Mouse (Mus musculus) midbrain, embryonic 11.5 days (tissue): ENCODE measurements around the gene Ccl4. TPM values are rescaled to one million over a fixed set of nuclear protein-coding genes. Genes with fewer than 3 reads are reported as not detected.

Source experiments
- ATAC-seq: fragments of 200-750 bp; cut with Nextera tagmentation; 2 replicates; pipeline ENCODE4 v1.8.0; 2017; ENCODE audit warnings: moderate TSS enrichment, moderate library complexity; ENCODE audit not compliant: low FRiP score
- DNase-seq: peaks from one replicate; pipeline ENCODE4 v3.0.0; 2015; ENCODE audit warnings: low spot score; ENCODE audit errors: missing footprints
- H3K27ac ChIP-seq: fragments of 300-500 bp; sonication (generic); 2 replicates; pipeline ENCODE4 v1.5.1; 2014; ENCODE audit warnings: low read depth, low read length
- H3K27me3 ChIP-seq: fragments of 300-500 bp; sonication (generic); 2 replicates; pipeline ENCODE4 v1.6.1; 2014; ENCODE audit warnings: mild to moderate bottlenecking, low read length, moderate library complexity, mixed read lengths; ENCODE audit not compliant: control insufficient read depth, insufficient read depth
- H3K36me3 ChIP-seq: fragments of 300-500 bp; sonication (generic); 2 replicates; pipeline ENCODE4 v1.6.1; 2014; ENCODE audit warnings: mild to moderate bottlenecking, low read length, moderate library complexity, mixed read lengths; ENCODE audit not compliant: control insufficient read depth, insufficient read depth
- H3K4me1 ChIP-seq: fragments of 300-500 bp; sonication (generic); 2 replicates; pipeline ENCODE4 v1.6.1; 2014; ENCODE audit warnings: low read length; ENCODE audit not compliant: control insufficient read depth, insufficient read depth
- H3K4me2 ChIP-seq: fragments of 300-500 bp; sonication (generic); 2 replicates; pipeline ENCODE4 v1.6.1; 2014; ENCODE audit warnings: mild to moderate bottlenecking, moderate library complexity
- H3K4me3 ChIP-seq: fragments of 300-500 bp; sonication (generic); 2 replicates; pipeline ENCODE4 v1.5.1; 2014; ENCODE audit warnings: low read depth, low read length
- H3K9ac ChIP-seq: fragments of 300-500 bp; sonication (generic); 2 replicates; pipeline ENCODE4 v1.6.1; 2014; ENCODE audit warnings: low read length
- H3K9me3 ChIP-seq: fragments of 300-500 bp; sonication (generic); 2 replicates; pipeline ENCODE4 v1.6.1; 2016; ENCODE audit warnings: low read length; ENCODE audit not compliant: control insufficient read depth
- WGBS: fragments of 180-500 bp; shearing (Covaris S2); extraction: QIAGEN DNeasy Blood & Tissue Kit; methylation state at CpG from one replicate; pipeline ENCODE4 v1.1.7; 2014; 5-methylcytosine and 5-hydroxymethylcytosine counted together
- polyA plus RNA-seq: library from polyadenylated mRNA; unstranded; fragments of >200 nt; fragmentation: Nextera tagmentation; extraction: Ambion mirVana; gene quantifications from 2 replicates; pipeline ENCODE4 v1.2.1, GENCODE M21; 2014

The Ccl4 gene
- not detected in 2 replicates for polyA plus RNA-seq

DNA sequence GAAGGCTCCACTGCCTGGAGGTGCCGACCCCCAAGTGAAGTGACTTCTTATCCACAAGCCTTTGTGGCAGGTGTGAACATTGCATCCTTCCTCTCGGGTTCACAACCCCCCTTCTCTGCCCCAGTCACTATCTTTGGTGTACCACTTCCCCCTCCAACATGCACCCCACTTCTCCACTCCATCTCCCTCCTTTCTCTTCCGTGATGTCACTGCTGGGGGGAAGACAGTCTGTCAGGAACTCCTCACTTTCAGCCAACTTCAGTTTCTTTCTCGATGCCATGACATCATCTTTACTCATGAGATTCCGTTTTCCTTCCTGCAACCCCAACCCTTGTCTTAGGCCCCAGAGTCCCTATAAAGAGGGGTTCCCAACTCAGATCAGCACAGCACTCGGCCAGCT, at the start of gene Ccl4:
Gene Ccl4 (plus strand): TSS at position 381 of the 400 bp plus-strand sequence.
- H3K27me3 ChIP-seq: no peaks in the 10 kb centered on the region
- H3K4me2 ChIP-seq: no peak within 1 kb of the TSS
- 81% methylated on average over 6 of the region's 6 CpGs for WGBS
- H3K9me3 ChIP-seq: no peaks in the 10 kb centered on the region
- H3K9ac ChIP-seq: no peak within 1 kb of the TSS
- no peak within 1 kb of the TSS for H3K27ac ChIP-seq
- H3K36me3 ChIP-seq: no peaks in the 10 kb centered on the region
- DNase-seq (no peak), ATAC-seq (no peak)
- H3K4me1 ChIP-seq: no peaks in the 10 kb centered on the region
- H3K4me3 ChIP-seq: no peak within 1 kb of the TSS

DNA sequence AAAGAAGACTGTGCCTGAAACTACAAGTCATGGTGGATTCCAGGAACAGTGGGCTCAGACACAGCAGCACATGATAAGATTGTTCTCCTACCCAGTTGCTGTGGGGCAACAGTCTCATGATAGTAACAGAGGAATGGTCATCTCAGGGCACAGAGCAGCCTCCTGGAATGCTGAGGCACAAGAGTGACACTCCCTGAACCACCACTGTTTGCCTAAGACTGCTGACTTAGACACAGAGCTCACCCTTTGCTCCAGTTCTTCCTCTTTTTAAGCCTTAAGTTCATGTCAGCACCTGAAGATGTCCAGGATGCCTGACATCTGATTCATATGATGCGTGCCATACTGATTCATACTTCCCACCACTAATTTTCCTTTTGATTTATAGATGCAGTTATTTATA, 45.8 kb upstream of the Ccl4 start:
- no peak overlapping the region for H3K27ac ChIP-seq
- H3K4me1 ChIP-seq: no peaks in the 10 kb centered on the region
- DNase-seq: no peak
- no peaks in the 10 kb centered on the region for H3K27me3 ChIP-seq
- ATAC-seq: no peak
- H3K4me2 ChIP-seq: no peak overlapping the region
- H3K9me3 ChIP-seq: no peaks in the 10 kb centered on the region
- no peak overlapping the region for H3K9ac ChIP-seq
- 90% methylated on average over 1 of the region's 1 CpGs for WGBS
- H3K36me3 ChIP-seq: no peaks in the 10 kb centered on the region
- H3K4me3 ChIP-seq: no peak overlapping the region

DNA sequence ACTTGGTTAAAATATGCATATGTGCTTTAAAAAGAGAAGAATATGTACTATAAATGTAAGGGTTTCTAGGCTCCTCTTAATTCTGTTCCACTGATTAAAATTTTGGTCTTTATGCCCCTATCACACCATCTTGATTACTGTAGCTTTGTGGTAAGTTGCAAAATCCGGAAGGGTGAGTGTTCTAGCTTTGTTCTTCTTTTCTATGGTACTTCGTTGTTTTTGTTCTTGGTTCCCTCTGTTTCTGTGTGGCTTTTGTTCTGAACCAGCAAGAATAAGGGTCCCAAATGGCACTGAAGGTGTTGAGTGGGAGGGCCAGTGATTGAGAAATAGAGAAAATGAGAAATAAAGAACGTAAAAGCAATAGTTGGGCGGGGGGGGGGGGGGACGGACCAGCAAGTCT, 44.1 kb upstream of the Ccl4 start:
- DNase-seq: no peak
- WGBS: 68% methylated on average over 4 of the region's 5 CpGs
- Histone ChIP-seq H3K9ac (no peak overlapping the region), H3K27ac (no peak overlapping the region), H3K4me1 (no peaks in the 10 kb centered on the region), H3K4me2 (no peak overlapping the region), H3K36me3 (no peaks in the 10 kb centered on the region), H3K27me3 (no peaks in the 10 kb centered on the region), H3K9me3 (no peaks in the 10 kb centered on the region), H3K4me3 (no peak overlapping the region)
- no peak for ATAC-seq

DNA sequence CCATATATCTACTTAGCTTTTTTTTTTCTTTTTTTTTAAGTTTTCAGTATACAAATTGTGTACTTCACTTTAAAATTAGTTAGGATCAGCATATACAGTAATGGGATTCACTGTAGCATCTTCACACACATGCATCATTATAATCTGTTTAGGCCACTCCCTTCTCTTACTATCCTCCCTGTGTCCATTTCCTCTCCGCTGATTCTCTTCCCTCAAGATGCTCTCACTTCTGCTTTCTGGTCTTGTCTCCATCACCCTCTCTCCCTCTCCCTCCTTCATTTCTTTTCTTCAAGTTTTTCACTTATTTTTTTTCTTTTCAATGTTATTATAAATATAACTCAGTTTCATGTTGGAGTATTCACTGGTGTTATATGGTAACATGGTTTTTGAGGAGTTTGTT, 43.3 kb upstream of the Ccl4 start:
- Histone ChIP-seq H3K4me3 (no peak overlapping the region), H3K27ac (no peak overlapping the region), H3K9me3 (no peaks in the 10 kb centered on the region), H3K27me3 (no peaks in the 10 kb centered on the region), H3K4me2 (no peak overlapping the region), H3K36me3 (no peaks in the 10 kb centered on the region), H3K9ac (no peak overlapping the region), H3K4me1 (no peaks in the 10 kb centered on the region)
- no peak for DNase-seq
- WGBS: 97% methylated on average over 1 of the region's 1 CpGs
- ATAC-seq: no peak

DNA sequence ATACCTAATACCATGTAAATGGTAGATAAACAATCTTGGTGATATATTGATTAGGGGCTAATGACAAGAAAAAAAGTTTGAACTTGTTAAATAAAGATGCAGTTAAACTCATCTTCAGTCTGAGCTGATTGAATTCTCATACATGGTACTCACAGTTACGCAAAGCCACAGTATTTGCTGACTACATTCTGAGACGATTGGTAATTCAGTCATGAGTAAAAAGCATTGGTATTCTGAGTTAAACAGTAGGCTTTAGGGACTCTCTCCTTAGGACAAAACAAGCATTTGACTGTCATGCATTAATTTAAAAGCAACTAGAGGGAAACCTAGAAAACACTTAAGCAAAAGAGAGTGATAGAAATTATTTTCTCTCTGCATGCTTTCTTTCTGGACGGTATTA, 38.8 kb upstream of the Ccl4 start:
- Histone ChIP-seq H3K4me1 (no peaks in the 10 kb centered on the region), H3K27me3 (no peaks in the 10 kb centered on the region), H3K9me3 (no peaks in the 10 kb centered on the region), H3K9ac (no peak overlapping the region), H3K36me3 (no peaks in the 10 kb centered on the region), H3K4me2 (no peak overlapping the region), H3K27ac (no peak overlapping the region), H3K4me3 (no peak overlapping the region)
- WGBS: 92% methylated on average over 3 of the region's 3 CpGs
- DNase-seq (no peak), ATAC-seq (no peak)

DNA sequence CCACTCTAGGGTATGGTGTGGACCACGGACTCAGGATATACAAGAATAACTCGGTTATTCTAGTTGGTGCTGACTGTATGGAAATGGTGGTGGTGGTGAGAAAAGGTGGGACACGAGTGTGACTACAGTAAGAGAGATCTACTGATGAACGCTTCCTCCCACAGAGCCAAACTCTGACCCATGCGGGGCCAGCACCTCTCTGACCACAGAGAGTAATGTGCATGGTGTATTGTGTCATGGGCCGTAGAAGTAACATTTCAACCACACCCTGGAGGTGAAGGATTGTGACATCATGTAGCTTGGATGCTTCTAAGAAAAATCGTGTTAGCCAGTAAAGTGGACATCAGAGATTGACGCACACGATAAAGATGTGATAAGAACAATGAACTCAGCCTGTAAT, 33.6 kb upstream of the Ccl4 start:
- no peaks in the 10 kb centered on the region for H3K36me3 ChIP-seq
- WGBS: 88% methylated on average over 9 of the region's 9 CpGs
- no peak for ATAC-seq
- no peaks in the 10 kb centered on the region for H3K27me3 ChIP-seq
- no peak overlapping the region for H3K27ac ChIP-seq
- H3K9me3 ChIP-seq: no peaks in the 10 kb centered on the region
- no peak overlapping the region for H3K9ac ChIP-seq
- no peak overlapping the region for H3K4me2 ChIP-seq
- no peaks in the 10 kb centered on the region for H3K4me1 ChIP-seq
- DNase-seq: no peak
- no peak overlapping the region for H3K4me3 ChIP-seq

DNA sequence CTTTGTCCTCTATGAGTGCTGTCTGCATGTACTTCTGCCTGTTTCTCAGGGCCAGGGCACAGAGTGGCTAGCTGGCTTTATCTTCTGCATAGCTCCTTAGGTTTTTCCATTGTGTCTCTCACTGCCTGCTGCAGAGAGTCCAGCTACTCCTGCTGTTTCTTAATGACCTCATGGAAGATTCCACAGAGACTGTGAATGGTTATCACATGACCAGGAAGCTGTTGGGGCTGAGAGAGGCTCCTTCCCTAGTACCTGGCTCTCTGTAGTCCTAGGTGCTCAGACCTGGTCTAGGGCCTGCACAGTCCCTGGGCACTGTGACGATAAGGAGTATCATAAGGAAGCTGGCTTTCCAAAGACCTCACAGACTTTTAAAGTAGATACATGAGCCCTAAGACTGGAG, 31.8 kb upstream of the Ccl4 start:
- Histone ChIP-seq H3K27me3 (no peaks in the 10 kb centered on the region), H3K4me3 (no peak overlapping the region), H3K27ac (no peak overlapping the region), H3K4me1 (no peaks in the 10 kb centered on the region), H3K4me2 (no peak overlapping the region), H3K36me3 (no peaks in the 10 kb centered on the region), H3K9ac (no peak overlapping the region), H3K9me3 (no peaks in the 10 kb centered on the region)
- ATAC-seq (no peak), DNase-seq (no peak)
- WGBS: 84% methylated on average over 1 of the region's 1 CpGs

DNA sequence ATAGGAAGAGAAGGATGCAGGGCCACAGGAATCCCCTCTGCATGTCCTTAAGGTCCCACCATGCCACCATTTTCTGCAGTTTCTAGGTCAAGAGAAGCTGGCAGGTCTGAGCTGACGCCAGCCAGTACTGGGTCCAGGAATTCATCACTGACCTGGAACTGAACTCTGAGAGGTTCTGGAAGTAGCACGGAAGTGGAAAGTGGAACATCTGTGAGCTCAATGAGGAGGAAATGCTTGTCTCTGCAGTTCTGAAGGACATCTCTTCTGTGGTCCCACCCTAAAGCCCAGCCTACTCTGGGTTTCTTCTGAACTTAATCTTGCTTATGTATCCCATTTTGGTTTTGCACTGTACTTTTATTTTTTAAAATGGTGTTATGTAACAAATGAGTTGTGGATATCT, 31.3 kb upstream of the Ccl4 start:
- H3K4me1 ChIP-seq: no peaks in the 10 kb centered on the region
- DNase-seq (no peak), ATAC-seq (no peak)
- H3K9me3 ChIP-seq: no peaks in the 10 kb centered on the region
- H3K4me3 ChIP-seq: no peak overlapping the region
- no peak overlapping the region for H3K4me2 ChIP-seq
- no peaks in the 10 kb centered on the region for H3K27me3 ChIP-seq
- H3K9ac ChIP-seq: no peak overlapping the region
- WGBS: 85% methylated on average over 2 of the region's 2 CpGs
- H3K27ac ChIP-seq: no peak overlapping the region
- H3K36me3 ChIP-seq: no peaks in the 10 kb centered on the region

DNA sequence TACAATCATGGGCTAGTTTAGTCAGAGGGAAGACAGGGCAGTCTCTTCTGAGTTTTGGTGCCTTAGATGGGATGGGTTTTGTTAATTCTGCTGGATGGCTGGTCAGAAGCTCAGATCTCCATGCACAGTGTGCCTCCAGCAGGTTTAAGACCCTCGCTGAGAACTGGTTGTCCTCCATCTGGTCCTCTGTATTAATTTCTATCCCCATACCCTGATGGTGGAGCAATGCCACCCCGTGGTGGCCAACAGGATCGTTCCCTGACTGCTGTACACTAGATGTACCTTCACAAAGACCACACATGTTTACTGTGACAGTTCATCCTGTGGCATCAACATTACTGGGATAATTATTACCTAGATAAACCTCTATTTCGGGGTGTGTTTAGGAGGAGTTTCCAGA, 29.6 kb upstream of the Ccl4 start:
- no peaks in the 10 kb centered on the region for H3K27me3 ChIP-seq
- ATAC-seq (no peak), DNase-seq (no peak)
- no peak overlapping the region for H3K27ac ChIP-seq
- H3K9me3 ChIP-seq: no peaks in the 10 kb centered on the region
- 73% methylated on average over 4 of the region's 4 CpGs for WGBS
- H3K9ac ChIP-seq: no peak overlapping the region
- H3K36me3 ChIP-seq: no peaks in the 10 kb centered on the region
- no peaks in the 10 kb centered on the region for H3K4me1 ChIP-seq
- H3K4me2 ChIP-seq: no peak overlapping the region
- no peak overlapping the region for H3K4me3 ChIP-seq

DNA sequence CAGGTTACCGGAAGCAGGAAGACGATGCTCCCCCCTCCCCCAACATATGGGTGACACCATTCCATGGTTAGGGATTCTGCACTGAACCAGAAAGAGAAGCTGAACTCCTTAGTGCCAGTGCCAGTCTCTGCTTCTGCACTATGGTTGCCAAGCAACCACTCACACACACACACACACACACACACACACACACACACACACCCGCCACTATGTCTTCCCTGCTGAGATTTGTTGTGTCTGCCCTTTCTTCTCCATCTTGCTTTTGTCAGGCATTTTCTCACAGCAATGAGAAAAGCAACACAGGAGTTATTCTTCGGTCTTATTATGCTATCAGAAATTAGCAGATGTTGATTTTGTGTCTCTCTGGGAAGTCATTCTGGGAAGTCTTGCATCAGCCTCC, 28.0 kb upstream of the Ccl4 start:
- no peak for ATAC-seq
- Histone ChIP-seq H3K4me2 (no peak overlapping the region), H3K4me3 (no peak overlapping the region), H3K9ac (no peak overlapping the region), H3K9me3 (no peaks in the 10 kb centered on the region), H3K4me1 (no peaks in the 10 kb centered on the region), H3K27me3 (no peaks in the 10 kb centered on the region), H3K36me3 (no peaks in the 10 kb centered on the region), H3K27ac (no peak overlapping the region)
- WGBS: 61% methylated on average over 4 of the region's 4 CpGs
- DNase-seq: no peak
